Mouse (Mus musculus) liver, embryonic 14.5 days (tissue): ENCODE data around the gene Lsp1. TPM values are rescaled to one million over a fixed set of nuclear protein-coding genes. Genes with fewer than 3 reads are reported as not detected.

Experiments
- ATAC-seq: fragments of 200-750 bp; cut with Nextera tagmentation; 2 replicates; pipeline ENCODE4 v1.8.0; 2017; ENCODE audit warnings: moderate number of reproducible peaks, mild to moderate bottlenecking, moderate library complexity; ENCODE audit not compliant: insufficient read depth
- DNase-seq, 3 experiments: peaks; one replicate each; pipeline ENCODE4 v3.0.0-alpha.2; 2012 to 2013; ENCODE audit warnings: low read depth in 3 of 3, low spot score in 3 of 3
- H3K27ac ChIP-seq: fragments of 300-500 bp; sonication (generic); 2 replicates; pipeline ENCODE4 v1.5.1; 2014; ENCODE audit warnings: moderate library complexity, mild to moderate bottlenecking, control low read depth, inconsistent platforms
- H3K27me3 ChIP-seq: fragments of 300-500 bp; sonication (generic); 2 replicates; pipeline ENCODE4 v1.6.1; 2014; ENCODE audit warnings: mild to moderate bottlenecking, low read length, moderate library complexity; ENCODE audit not compliant: control insufficient read depth, insufficient read depth
- H3K36me3 ChIP-seq: fragments of 300-500 bp; sonication (generic); replicated peaks from 2 replicates; pipeline ENCODE4 v1.6.1; 2014; ENCODE audit warnings: low read depth; ENCODE audit not compliant: control insufficient read depth, insufficient read depth
- H3K4me1 ChIP-seq, 2 experiments: fragments of 200-500 bp in 1 of 2; fragments of 300-500 bp in 1 of 2; sonication (generic) in 1 of 2; replicated peaks; 2 replicates each; pipeline ENCODE4 v1.6.1; 2012 to 2014; ENCODE audit warnings: antibody characterized with exemption in 1 of 2, inconsistent platforms in 1 of 2, low read length in 1 of 2; ENCODE audit not compliant: control insufficient read depth in 2 of 2, insufficient read depth in 2 of 2
- H3K4me2 ChIP-seq: fragments of 300-500 bp; sonication (generic); 2 replicates; pipeline ENCODE4 v1.6.1; 2014; ENCODE audit warnings: low read depth, mild to moderate bottlenecking, control low read depth, moderate library complexity
- H3K4me3 ChIP-seq, 2 experiments: fragments of 200-500 bp in 1 of 2; fragments of 300-500 bp in 1 of 2; sonication (generic) in 1 of 2; 2 replicates each; pipeline ENCODE4 v1.5.1; 2012 to 2014; ENCODE audit warnings: low read depth in 2 of 2, low read length in 2 of 2, mild to moderate bottlenecking in 2 of 2, control low read depth in 1 of 2, inconsistent platforms in 1 of 2, moderate library complexity in 1 of 2; ENCODE audit not compliant: insufficient read depth in 1 of 2
- H3K9ac ChIP-seq: fragments of 300-500 bp; sonication (generic); replicated peaks from 2 replicates; pipeline ENCODE4 v1.6.1; 2014; ENCODE audit warnings: mild to moderate bottlenecking, control low read depth, moderate library complexity
- H3K9me3 ChIP-seq: fragments of 300-500 bp; sonication (generic); 2 replicates; pipeline ENCODE4 v1.6.1; 2016; ENCODE audit warnings: low read length, mixed read lengths; ENCODE audit not compliant: control insufficient read depth
- CTCF ChIP-seq: IDR thresholded peaks from 2 replicates; pipeline ENCODE4 v1.5.1; 2016; ENCODE audit warnings: antibody characterized with exemption, low read depth, control low read depth
- EP300 ChIP-seq: IDR thresholded peaks from 2 replicates; pipeline ENCODE4 v1.6.1; 2016; ENCODE audit warnings: antibody characterized with exemption, low read depth
- WGBS: fragments of 180-500 bp; shearing (Covaris S2); extraction: QIAGEN DNeasy Blood & Tissue Kit; methylation state at CpG from one replicate; pipeline ENCODE4 v1.1.7; 2014; ENCODE audit not compliant: insufficient replicate concordance; 5-methylcytosine and 5-hydroxymethylcytosine counted together
- polyA plus RNA-seq, 2 experiments: library from polyadenylated mRNA; depleted of rRNA in 1 of 2; stranded (reverse) in 1 of 2; unstranded in 1 of 2; fragments of >200 nt; fragmentation: Nextera tagmentation in 1 of 2; extraction: Ambion mirVana in 1 of 2; gene quantifications; 2 replicates each; pipeline versions ENCODE4 v1.2.1 to v1.2.3; 2012 to 2014

Gene Lsp1
- polyA plus RNA-seq, 2 experiments: 13.3 to 15.2 TPM

- no peak overlapping the region for H3K4me3 ChIP-seq
- H3K27me3 ChIP-seq: no peaks in the 10 kb centered on the region; the same call in 1 of the 2 replicates
- no peak overlapping the region for H3K4me2 ChIP-seq
- H3K9ac ChIP-seq: no peak overlapping the region
- TF ChIP-seq CTCF (no peak), EP300 (no peak)
- 65% methylated on average over 12 of the region's 12 CpGs for WGBS
- H3K36me3 ChIP-seq: no peaks in the 10 kb centered on the region
- H3K9me3 ChIP-seq: no peaks in the 10 kb centered on the region
- DNase-seq (no peak), ATAC-seq (no peak)
- peaks cover 0 to 6% of the 10 kb centered on the region in 2 experiments; a peak in 1 of 4 replicates for H3K4me1 ChIP-seq
- H3K27ac ChIP-seq: no peak overlapping the region
Observed at GRCm38 (mm10) chr7:142484780-142485179, 24.2 kb downstream of the Lsp1 start.

- Histone ChIP-seq H3K27ac (no peak overlapping the region), H3K4me1 (peaks cover 0 to 3% of the 10 kb centered on the region in 2 experiments; a peak in 1 of 4 replicates), H3K4me2 (no peak overlapping the region), H3K4me3 (no peak overlapping the region), H3K9me3 (no peaks in the 10 kb centered on the region), H3K9ac (no peak overlapping the region), H3K36me3 (no peaks in the 10 kb centered on the region), H3K27me3 (no peaks in the 10 kb centered on the region; the same call in 1 of the 2 replicates)
- ATAC-seq (no peak), DNase-seq (no peak)
- TF ChIP-seq CTCF (no peak), EP300 (no peak)
- WGBS: 59% methylated on average over 8 of the region's 8 CpGs
Observed at GRCm38 (mm10) chr7:142486751-142487162, 26.1 kb downstream of the Lsp1 start.

DNA sequence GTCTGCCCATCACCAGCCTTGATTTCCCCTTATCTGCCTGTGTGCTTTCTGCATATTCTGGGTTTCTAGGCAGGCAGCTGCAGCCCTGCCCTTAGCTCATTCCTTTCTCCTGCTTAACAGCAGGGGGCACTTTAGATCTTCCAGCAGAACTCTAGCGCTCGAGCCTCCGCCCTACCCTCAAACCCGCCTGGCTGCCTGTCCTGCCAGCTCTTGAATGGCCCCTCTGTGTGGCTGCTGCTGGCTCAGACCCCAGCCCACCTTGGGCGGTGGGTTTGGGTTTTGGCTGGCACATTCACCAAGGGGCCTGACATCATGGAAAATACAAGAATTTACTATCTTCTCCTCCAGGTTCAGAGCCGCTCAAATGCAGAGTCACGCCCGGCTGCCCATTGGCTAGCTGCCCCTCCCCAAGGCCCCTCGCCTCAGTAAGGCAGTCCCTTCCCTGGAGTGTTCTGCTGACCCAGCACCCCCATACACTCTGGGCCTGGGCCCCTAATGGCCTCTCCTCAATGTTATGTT is 26.8 kb downstream of the Lsp1 start:
- DNase-seq (no peak), ATAC-seq (peak; percentile 16; the same call in 1 of the 2 replicates)
- no peak overlapping the region for H3K27ac ChIP-seq
- H3K4me3 ChIP-seq: no peak overlapping the region
- TF ChIP-seq CTCF (peak; percentile 65), EP300 (no peak)
- H3K36me3 ChIP-seq: no peaks in the 10 kb centered on the region
- H3K4me1 ChIP-seq: peaks cover 0 to under 1% of the 10 kb centered on the region in 2 experiments; a peak in 1 of 4 replicates
- WGBS: 28% methylated on average over 9 of the region's 9 CpGs
- no peak overlapping the region for H3K9ac ChIP-seq
- no peaks in the 10 kb centered on the region; the same call in 1 of the 2 replicates for H3K27me3 ChIP-seq
- H3K4me2 ChIP-seq: no peak overlapping the region
- no peaks in the 10 kb centered on the region for H3K9me3 ChIP-seq

DNA sequence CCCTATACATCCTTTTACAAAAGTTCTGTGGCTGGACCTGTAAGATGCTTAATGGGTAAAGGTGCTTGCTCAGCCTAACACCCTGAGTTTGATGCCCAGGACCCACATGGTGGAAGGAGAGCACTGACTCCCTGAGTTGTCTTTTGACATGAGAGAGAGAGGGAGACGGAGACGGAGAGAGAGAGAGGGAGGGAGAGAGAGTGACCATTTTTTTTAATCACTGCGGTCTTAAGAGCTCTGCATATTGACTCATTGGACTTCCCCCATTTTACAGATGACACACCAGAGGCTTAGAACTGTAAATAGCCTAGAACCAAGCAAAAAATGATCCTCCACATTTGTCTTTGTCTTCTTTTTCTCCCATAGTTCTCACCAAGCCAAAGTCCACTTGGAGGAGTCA is 27.4 kb downstream of the Lsp1 start:
- no peaks in the 10 kb centered on the region for H3K4me1 ChIP-seq
- H3K4me3 ChIP-seq: no peak overlapping the region
- H3K4me2 ChIP-seq: no peak overlapping the region
- 65% methylated on average over 3 of the region's 3 CpGs for WGBS
- no peak for TF ChIP-seq EP300
- no peak for TF ChIP-seq CTCF
- DNase-seq (no peak), ATAC-seq (no peak)
- no peaks in the 10 kb centered on the region for H3K36me3 ChIP-seq
- no peaks in the 10 kb centered on the region for H3K9me3 ChIP-seq
- no peak overlapping the region for H3K27ac ChIP-seq
- no peaks in the 10 kb centered on the region; the same call in 1 of the 2 replicates for H3K27me3 ChIP-seq
- H3K9ac ChIP-seq: no peak overlapping the region

DNA sequence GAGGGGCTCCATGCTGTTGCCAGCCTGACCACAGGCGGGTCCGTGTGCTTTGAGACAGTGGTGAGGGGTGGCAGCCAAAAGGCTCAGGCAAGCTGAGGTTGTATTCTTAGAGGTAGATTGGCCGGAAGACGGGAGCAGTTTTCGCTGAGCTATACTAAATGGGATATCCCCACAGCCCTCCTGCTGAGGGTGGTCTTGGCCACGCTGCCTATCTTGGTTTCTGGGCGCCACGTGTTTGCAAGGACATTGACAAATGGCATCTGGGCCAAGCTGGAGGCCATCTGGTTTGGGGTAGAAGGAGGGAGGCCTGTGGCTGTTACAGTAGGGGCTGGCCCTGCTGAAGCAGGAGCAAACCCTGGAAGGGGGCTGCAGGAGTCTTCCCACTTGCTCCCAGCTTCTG is 32.9 kb downstream of the Lsp1 start:
- H3K4me1 ChIP-seq: no peaks in the 10 kb centered on the region
- no peaks in the 10 kb centered on the region for H3K27me3 ChIP-seq
- TF ChIP-seq CTCF (no peak), EP300 (no peak)
- no peak overlapping the region for H3K4me3 ChIP-seq
- H3K4me2 ChIP-seq: no peak overlapping the region
- DNase-seq: no peak
- ATAC-seq: no peak
- no peaks in the 10 kb centered on the region for H3K36me3 ChIP-seq
- WGBS: 66% methylated on average over 8 of the region's 8 CpGs
- H3K9me3 ChIP-seq: no peaks in the 10 kb centered on the region
- no peak overlapping the region for H3K9ac ChIP-seq
- H3K27ac ChIP-seq: no peak overlapping the region
